Mouse (Mus musculus) layer of hippocampus, adult 8-10 months (tissue): ENCODE measurements around the gene Trpt1. TPM values are rescaled to one million over a fixed set of nuclear protein-coding genes. Genes with fewer than 3 reads are reported as not detected.
"Not testable (repeated sequence)": the region's sequence is repeated elsewhere in the genome, so short reads cannot be mapped to it uniquely, and the experiment has no call there.

Experiments used
- DNase-seq, 2 experiments: peaks; one replicate each; pipeline ENCODE4 v3.0.0; 2022; ENCODE audit warnings: low spot score in 2 of 2
- total RNA-seq, 4 experiments: library from RNA; stranded (reverse); gene quantifications; 2 replicates each; pipeline ENCODE4 v1.2.4; 2022

Gene Trpt1
- total RNA-seq, 4 experiments from 2014 or later = 16.5 to 20.8 (median 16.6) TPM

DNA sequence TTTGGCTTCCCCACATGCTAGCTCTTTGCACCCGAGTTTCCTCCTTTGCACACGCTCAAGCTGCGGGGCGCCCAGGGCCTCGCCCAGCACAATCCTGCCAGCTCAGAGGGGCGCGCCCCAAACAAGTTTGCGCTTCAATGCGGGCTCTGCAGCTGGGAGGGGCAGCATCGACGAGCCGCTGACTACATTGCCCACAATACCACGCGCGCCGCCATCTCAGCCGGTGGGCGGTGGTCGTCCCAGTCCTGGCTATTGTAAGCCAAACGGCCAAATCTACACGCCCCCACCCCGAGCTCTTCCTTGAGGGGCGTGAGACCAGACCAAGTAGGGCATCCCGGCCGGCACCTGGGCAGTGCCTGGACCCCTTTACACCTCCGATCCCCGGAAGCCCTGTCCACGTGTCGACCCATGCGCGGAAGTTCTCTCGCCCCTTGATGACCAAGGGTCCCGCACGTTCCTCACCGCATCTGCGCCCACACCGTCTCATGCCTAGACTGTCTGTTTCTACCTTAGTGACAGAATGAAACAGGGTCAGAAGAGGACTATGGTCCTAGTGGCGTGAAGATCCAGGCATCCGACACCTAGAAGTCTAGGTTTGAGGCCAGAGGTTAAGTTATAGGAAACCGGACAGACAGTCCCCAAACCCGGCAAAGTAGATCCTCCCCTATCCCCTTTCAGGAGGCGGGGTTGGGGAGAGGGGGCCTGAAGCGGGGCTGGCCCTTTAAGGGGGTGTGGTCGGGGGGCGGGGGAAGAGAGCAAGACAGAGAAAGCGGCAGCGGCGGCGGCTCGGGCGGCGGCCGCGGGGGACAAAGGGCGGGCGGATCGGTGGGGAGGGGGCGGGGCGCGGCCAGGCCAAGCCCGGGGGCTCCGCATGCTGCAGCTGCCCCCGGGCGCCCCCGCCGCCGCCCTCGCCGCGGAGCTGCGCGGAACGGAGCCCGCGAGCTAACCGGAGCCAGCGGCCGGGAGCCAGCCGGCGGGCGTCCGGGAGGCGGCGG lies 21.4 kb upstream of the Trpt1 start, which contains the start of gene Ppp1r14b:
Gene Ppp1r14b (plus strand): TSS at position 758 of the 995 bp plus-strand sequence.
- peak in 1 of 2 experiments; percentile 68 for DNase-seq

GRCm38 (mm10) chr19:6975537-6976521 lies 20.1 kb upstream of the Trpt1 start, which contains the start of gene Plcb3:
TSS of gene Plcb3 (minus strand) at chr19:6976470.
- peak in 1 of 2 experiments; percentile 73 for DNase-seq

DNA sequence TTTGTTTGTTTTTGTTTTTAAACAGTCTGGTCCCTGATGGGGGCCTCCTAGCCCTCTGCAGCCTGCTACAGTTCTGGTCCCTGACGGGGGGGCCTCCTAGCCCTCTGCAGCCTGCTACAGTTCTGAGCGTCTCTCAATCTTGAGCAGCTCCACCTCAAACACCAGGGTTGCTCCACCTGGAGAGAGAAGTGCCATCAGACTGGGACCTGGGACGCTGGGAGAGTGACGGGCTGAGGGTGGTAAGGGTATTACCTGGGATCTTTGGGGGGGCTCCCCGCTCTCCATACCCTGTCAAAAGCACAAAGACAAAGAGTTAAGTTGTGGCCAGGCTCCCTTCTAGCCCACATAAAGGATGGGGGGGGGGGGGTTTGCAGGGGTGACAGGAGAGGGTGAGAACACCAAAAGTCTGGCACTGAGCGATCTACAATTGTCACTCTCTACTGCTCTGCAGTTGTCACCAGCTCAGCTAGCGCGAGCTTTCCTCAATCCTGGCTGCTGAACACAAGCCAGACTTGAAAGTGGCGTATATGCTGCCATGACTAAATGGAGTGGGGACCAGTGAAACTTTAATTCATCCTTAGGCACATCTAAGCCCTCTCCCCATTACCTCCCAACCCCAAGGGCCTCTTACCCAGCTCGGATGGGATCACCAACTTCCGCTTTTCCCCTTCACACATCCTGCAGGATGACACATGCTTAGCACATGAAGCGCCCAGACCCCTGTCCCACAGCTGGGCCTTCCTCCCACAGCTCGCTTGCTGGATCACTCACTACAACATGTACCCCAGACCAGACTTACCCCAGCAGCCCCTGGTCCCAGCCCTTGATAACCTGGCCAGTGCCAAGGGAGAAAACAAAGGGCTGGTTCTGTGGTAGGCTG lies 17.9 kb upstream of the Trpt1 start:
- no peak for DNase-seq

GRCm38 (mm10) chr19:6978639-6978974 lies 17.3 kb upstream of the Trpt1 start:
- DNase-seq = no peak

GRCm38 (mm10) chr19:6979001-6979479 lies 16.9 kb upstream of the Trpt1 start:
- DNase-seq = no peak

- DNase-seq = peak; percentile 98 to 99
Observed at GRCm38 (mm10) chr19:6979486-6980380, 16.2 kb upstream of the Trpt1 start.

DNA sequence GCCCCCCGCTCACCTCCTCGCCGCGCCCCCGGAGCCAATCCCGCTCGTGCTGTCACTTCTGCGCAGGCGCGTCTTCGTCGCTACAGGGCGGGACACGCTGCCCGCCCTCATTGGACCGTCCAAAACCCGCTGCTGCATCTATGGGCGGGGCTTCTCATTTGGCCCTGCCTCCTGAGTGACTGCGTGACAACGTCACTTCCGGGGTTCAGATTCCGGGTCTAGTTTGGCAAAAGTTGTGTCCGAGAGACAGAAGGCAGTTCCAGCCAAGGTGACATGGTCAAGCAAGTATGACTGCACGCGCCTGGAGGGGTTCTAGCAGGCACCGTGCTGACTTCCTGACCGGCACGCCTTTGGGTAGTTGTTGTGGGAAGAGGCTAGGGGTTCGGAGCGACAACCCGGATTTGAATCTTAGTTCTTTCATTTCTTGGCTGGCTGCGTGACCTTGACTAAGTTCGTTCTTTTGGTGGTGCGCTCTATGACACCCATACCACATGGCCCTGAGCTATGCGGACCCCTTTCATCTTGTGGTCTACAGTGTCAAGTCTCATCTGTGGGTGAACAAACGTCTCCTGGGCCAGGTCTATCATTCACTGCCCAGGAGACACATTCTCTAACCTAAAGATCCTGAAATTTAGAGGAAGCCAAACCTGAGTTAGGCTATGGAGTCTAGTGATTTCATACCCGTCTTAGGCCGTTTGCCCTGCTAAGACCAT lies 15.4 kb upstream of the Trpt1 start, which contains the start of gene Fkbp2:
Gene Fkbp2 (minus strand): TSS at position 121 of the 713 bp plus-strand sequence.
- peak; percentile 98 to 99 for DNase-seq

- DNase-seq = no peak
Observed at GRCm38 (mm10) chr19:6981465-6981864, 14.5 kb upstream of the Trpt1 start.

GRCm38 (mm10) chr19:6983621-6984020 lies 12.3 kb upstream of the Trpt1 start:
- no peak for DNase-seq

GRCm38 (mm10) chr19:6985300-6985699 lies 10.6 kb upstream of the Trpt1 start:
- DNase-seq = no peak

GRCm38 (mm10) chr19:6985951-6986708 lies 9.8 kb upstream of the Trpt1 start:
- no peak for DNase-seq

DNA sequence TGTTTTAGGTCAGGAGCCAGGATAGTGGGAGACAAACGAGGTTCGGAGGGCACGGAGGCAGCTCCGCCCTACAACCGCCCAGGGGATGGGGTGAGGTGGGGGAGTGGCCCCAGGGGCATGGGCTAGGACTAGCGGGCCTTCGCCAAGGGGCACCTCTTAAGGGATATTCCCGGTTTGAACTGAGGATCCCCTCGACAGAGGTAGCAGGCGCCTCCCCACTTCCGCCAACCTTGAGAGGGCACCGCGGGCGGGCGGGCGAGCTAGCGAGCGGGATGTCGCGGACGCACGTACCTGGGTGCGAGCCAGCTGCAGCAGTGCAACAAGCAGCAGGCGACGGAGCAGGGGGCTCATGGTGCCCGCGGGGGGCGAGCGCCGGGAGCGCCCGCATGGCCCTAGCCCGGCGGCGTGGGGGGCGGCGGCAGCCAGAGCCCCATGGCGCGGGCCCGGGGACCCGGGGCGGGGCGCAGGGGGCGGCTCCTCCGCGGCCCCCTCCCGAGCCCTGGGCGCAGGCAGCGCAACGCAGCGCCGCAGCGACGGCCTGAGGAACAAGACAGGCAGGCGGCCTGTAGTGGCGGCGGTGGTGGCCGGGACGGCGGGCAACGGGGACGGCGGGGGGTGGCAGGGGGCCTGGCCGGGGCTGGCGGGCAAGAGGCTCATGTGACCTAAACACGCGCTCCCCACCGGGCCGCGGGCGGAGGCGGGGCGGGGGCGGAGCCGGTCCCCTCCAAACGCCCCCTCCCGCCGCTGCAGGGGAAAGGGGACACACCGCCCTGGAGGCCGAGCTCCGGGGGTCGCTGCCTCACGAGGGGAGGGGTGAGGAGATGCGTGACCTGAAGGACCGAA lies 8.6 kb upstream of the Trpt1 start, which contains the start of gene Vegfb:
Gene Vegfb (minus strand): TSS at position 591 of the 843 bp plus-strand sequence.
- DNase-seq = no peak

DNA sequence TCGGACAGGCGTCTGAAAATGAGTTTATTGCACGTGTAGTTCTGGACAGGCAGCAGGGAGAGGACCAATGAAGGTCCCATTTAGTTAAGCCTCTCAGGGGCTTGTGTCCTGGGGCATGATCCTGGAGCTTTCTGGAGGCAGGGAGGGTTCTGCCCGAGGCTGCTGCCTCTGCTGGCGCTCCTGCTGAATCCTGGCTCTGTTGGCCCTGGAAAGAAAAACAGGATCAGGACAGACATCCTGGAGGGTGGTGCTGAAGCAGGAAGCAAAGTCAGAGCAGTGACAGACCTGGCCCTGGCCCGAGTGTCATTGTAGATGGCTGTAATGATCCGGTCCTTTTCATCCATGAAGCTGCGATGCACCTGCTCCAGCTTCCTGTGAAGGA lies 8.0 kb upstream of the Trpt1 start:
- no peak for DNase-seq

GRCm38 (mm10) chr19:6989251-6989650 lies 6.7 kb upstream of the Trpt1 start:
- no peak for DNase-seq

DNA sequence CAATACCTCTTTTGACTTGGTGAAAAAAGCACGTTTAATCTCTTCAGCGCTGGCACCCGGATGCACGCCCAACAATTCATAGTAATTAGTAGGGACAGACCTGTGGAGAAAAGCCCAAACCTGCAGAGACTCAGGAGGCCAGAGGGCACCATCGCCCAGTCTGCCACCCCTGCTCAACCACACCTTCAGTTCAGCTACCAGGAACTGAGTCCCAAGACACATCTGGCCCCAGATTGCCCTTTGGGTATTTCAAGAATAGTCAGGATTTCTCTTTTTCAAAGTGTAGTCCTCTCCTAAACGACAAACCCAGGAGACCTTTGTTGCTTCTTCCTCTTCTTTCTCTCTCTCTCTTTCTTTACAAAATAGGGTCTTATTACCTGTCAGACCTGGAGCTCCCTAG lies 5.2 kb upstream of the Trpt1 start:
- no peak for DNase-seq

DNA sequence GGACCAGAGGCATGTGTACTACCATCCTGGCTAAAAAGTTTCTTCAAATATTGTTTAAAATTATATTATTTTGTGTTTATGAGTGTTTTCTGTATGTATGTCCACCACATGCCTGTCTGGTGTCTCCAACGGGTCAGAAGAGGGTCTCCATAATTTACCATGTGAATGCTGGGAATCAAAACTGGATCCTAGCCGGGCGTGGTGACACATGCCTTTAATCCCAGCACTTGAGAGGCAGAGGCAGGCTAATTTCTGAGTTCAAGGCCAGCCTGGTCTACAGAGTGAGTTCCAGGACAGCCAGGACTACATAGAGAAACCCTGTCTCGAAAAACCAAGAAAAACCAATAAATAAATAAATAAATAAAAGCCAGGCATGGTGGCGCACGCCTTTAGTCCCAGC lies 4.8 kb upstream of the Trpt1 start:
- DNase-seq = not testable (repeated sequence)
